Mouse (Mus musculus): ENCODE measurements around the gene Gigyf2.
A peak's percentile ranks its signal among the peaks of the same experiment; 100 is the strongest.

Gigyf2 gene

DNA sequence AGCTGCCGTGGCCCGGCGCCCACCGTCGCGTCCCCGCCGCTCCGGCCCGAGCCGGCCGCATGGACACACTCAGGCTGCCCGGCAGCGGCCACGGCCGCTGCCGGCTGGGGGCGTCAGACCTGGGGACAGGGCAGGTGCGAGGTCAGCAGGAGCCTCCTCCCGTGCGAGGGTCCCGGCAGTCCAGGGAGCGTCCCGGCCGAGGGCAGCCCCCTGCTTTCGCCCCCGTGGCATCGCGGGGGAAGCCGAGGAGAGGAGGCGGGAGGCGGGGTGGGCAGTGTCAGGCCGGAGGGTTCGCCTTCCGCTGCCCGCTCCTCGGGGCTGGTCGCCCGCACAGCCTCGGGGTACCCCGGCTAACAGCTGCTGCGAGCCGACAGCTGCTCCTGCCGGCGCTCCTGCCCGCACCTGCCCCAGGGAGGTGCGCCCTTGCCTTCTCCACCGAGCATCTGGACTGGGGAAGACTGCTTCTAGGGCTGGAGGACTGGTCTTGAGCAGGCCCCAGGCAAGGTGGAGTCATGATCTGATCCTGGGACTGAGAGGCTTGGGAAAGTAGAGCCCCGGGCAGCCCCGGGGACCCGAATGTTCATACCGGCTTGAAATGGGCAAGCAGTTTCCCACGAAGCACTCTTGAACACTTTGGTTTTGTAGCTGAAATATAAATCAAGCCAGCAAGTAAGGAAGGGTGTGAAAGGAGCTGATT is 515 bp downstream of the Gigyf2 start:
- peak overlapping the region; percentile 99 for H3K4me3 ChIP-seq (replicated peaks; ENCODE audit: low read length)
- no peaks in the 10 kb centered on the region for H3K27me3 ChIP-seq (ENCODE audit: insufficient read depth, low read length)
- H3K4me1 ChIP-seq (replicated peaks; ENCODE audit: low read depth, low read length): peaks cover 50% of the 10 kb centered on the region
- H3K36me3 ChIP-seq (ENCODE audit: insufficient read depth, low read length): peaks cover 15% of the 10 kb centered on the region
- TF ChIP-seq POU5F1 (IDR thresholded peaks at IDR 0.05; ENCODE audit: borderline replicate concordance, low read length) (no peak), CTCF (conservative IDR thresholded peaks at IDR 0.05; ENCODE audit: low read length) (no peak), NANOG (IDR thresholded peaks at IDR 0.05; ENCODE audit: borderline replicate concordance, low read length) (no peak)
- no peaks in the 10 kb centered on the region for H3K9me3 ChIP-seq (ENCODE audit: low read length)

DNA sequence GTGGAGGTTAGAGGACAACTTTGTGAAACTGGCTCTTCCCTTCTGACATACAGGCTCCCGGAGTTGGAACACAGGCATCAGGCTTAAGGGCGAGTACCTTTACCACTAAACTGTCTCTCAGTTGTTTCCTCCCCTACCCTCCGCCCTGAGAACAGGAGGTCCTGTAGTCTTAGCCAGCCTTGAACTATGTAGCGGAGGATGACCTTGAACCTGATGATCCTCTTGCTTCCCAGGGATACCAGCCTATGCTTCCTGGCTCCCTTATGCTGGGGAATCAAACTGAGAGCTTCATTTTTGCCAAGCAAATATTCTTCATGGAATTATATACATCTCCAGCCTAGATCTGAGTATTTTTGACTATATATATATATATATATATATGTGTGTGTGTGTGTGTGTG is 5.0 kb downstream of the Gigyf2 start:
- Histone ChIP-seq H3K36me3 (ENCODE audit: insufficient read depth, low read length) (peaks cover 55% of the 10 kb centered on the region), H3K9me3 (ENCODE audit: low read length) (no peaks in the 10 kb centered on the region), H3K4me3 (replicated peaks; ENCODE audit: low read length) (0 out of 2 replicates have a peak overlapping the region, but pooled peaks have one; percentile 4), H3K4me1 (replicated peaks; ENCODE audit: low read depth, low read length) (peaks cover 64% of the 10 kb centered on the region), H3K27me3 (ENCODE audit: insufficient read depth, low read length) (no peaks in the 10 kb centered on the region)
- no peak for TF ChIP-seq CTCF (conservative IDR thresholded peaks at IDR 0.05; ENCODE audit: low read length)
- TF ChIP-seq NANOG (IDR thresholded peaks at IDR 0.05; ENCODE audit: borderline replicate concordance, low read length): no peak
- TF ChIP-seq POU5F1 (IDR thresholded peaks at IDR 0.05; ENCODE audit: borderline replicate concordance, low read length): no peak

DNA sequence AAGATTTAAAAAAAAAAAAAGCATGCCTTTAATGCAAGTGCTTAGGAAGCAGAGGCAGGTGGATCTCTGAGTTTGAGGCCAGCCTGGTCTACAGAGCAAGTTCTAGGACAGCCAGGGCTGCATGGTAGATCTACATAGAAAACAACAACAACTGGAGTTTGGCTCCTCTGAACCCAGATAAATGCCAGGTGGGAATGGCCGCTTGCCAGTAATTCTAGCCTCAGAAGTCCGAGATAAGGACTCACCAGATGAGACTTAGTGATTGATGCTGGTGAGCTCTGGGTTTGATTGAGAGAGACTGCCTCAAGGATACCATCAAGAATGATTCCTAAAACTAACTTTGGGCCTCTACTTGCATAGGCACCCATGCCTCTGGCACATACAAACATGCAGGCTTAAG is 23.8 kb downstream of the Gigyf2 start:
- H3K4me3 ChIP-seq (replicated peaks; ENCODE audit: low read length): no peak overlapping the region
- H3K27me3 ChIP-seq (ENCODE audit: insufficient read depth, low read length): no peaks in the 10 kb centered on the region
- peaks cover 33% of the 10 kb centered on the region for H3K4me1 ChIP-seq (replicated peaks; ENCODE audit: low read depth, low read length)
- no peaks in the 10 kb centered on the region for H3K9me3 ChIP-seq (ENCODE audit: low read length)
- H3K36me3 ChIP-seq (ENCODE audit: insufficient read depth, low read length): peaks cover 57% of the 10 kb centered on the region
- TF ChIP-seq NANOG (IDR thresholded peaks at IDR 0.05; ENCODE audit: borderline replicate concordance, low read length) (no peak), CTCF (conservative IDR thresholded peaks at IDR 0.05; ENCODE audit: low read length) (no peak), POU5F1 (IDR thresholded peaks at IDR 0.05; ENCODE audit: borderline replicate concordance, low read length) (no peak)

DNA sequence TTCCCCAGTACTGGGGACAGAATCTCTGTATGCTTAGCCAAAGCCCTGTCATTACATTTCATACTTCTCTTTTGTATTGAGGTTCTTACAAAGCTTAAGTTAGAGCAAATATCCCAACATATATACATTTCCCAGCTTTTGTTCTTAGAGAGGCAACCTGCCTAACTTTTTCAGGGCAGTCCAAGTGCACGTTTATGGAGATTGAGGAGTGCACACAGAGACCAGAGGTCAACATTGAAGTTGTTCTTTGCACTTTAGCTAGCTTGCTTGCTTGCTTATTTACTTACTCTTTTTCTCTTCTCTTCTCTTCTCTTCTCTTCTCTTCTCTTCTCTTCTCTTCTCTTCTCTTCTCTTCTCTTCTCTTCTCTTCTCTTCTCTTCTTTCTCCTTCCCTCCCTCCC is 33.5 kb downstream of the Gigyf2 start:
- peaks cover 35% of the 10 kb centered on the region for H3K36me3 ChIP-seq (ENCODE audit: insufficient read depth, low read length)
- peaks cover 13% of the 10 kb centered on the region for H3K4me1 ChIP-seq (replicated peaks; ENCODE audit: low read depth, low read length)
- no peak overlapping the region for H3K4me3 ChIP-seq (replicated peaks; ENCODE audit: low read length)
- TF ChIP-seq CTCF (conservative IDR thresholded peaks at IDR 0.05; ENCODE audit: low read length): no peak
- no peak for TF ChIP-seq POU5F1 (IDR thresholded peaks at IDR 0.05; ENCODE audit: borderline replicate concordance, low read length)
- no peak for TF ChIP-seq NANOG (IDR thresholded peaks at IDR 0.05; ENCODE audit: borderline replicate concordance, low read length)
- H3K9me3 ChIP-seq (ENCODE audit: low read length): no peaks in the 10 kb centered on the region
- no peaks in the 10 kb centered on the region for H3K27me3 ChIP-seq (ENCODE audit: insufficient read depth, low read length)

- H3K9me3 ChIP-seq (ENCODE audit: low read length): no peaks in the 10 kb centered on the region
- no peak overlapping the region for H3K4me3 ChIP-seq (replicated peaks; ENCODE audit: low read length)
- H3K4me1 ChIP-seq (replicated peaks; ENCODE audit: low read depth, low read length): peaks cover 36% of the 10 kb centered on the region
- no peaks in the 10 kb centered on the region for H3K27me3 ChIP-seq (ENCODE audit: insufficient read depth, low read length)
- no peak for TF ChIP-seq POU5F1 (IDR thresholded peaks at IDR 0.05; ENCODE audit: borderline replicate concordance, low read length)
- TF ChIP-seq NANOG (IDR thresholded peaks at IDR 0.05; ENCODE audit: borderline replicate concordance, low read length): no peak
- no peak for TF ChIP-seq CTCF (conservative IDR thresholded peaks at IDR 0.05; ENCODE audit: low read length)
- peaks cover 78% of the 10 kb centered on the region for H3K36me3 ChIP-seq (ENCODE audit: insufficient read depth, low read length)
These were observed 51.3 kb downstream of the Gigyf2 start for GRCm38 (mm10) chr1:87378024-87378560.

DNA sequence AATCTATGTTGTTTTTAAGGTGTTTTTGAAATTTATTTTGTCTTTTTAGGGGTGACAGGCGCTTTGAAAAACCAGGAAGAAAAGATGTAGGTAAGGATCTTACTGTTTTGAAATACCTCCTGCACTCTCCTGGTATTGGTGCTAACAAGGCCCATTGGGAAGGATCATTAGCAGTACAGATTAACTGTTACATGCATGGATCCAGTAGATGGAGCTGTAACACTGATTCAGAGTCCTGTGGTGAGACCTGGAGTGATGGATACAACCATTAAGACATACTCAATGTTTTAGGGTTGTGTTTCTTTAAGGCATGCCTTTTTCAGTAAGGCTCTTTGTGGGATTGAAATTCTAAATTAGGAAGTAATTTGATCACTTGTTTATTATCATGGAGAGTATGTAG is 53.1 kb downstream of the Gigyf2 start:
- H3K4me1 ChIP-seq (replicated peaks; ENCODE audit: low read depth, low read length): peaks cover 36% of the 10 kb centered on the region
- H3K9me3 ChIP-seq (ENCODE audit: low read length): no peaks in the 10 kb centered on the region
- H3K4me3 ChIP-seq (replicated peaks; ENCODE audit: low read length): no peak overlapping the region
- no peaks in the 10 kb centered on the region for H3K27me3 ChIP-seq (ENCODE audit: insufficient read depth, low read length)
- TF ChIP-seq CTCF (conservative IDR thresholded peaks at IDR 0.05; ENCODE audit: low read length) (peak; percentile 22; the same call in 1 of the 2 replicates), NANOG (IDR thresholded peaks at IDR 0.05; ENCODE audit: borderline replicate concordance, low read length) (no peak)
- H3K36me3 ChIP-seq (ENCODE audit: insufficient read depth, low read length): peaks cover 66% of the 10 kb centered on the region

DNA sequence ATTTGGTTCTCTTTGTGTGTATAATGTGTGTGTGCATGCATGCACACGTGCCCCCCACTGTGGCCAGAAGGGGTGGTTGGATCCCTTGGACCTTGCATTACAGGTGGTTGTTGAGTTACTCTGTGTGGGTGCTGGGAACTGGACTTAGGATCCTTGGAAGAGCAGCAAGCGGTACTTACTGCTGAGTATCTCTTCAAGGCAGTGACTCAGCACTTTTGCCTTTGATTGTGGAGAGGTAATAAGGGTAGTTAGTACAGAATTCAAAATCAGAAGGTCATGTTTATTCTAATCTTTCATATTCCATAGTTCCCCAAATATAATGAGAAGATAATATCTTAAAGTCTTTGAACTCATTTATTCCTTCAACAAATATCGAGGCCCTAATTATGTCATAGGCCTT is 54.4 kb downstream of the Gigyf2 start:
- no peak for TF ChIP-seq POU5F1 (IDR thresholded peaks at IDR 0.05; ENCODE audit: borderline replicate concordance, low read length)
- H3K4me3 ChIP-seq (replicated peaks; ENCODE audit: low read length): no peak overlapping the region
- H3K36me3 ChIP-seq (ENCODE audit: insufficient read depth, low read length): peaks cover 58% of the 10 kb centered on the region
- no peaks in the 10 kb centered on the region for H3K9me3 ChIP-seq (ENCODE audit: low read length)
- H3K27me3 ChIP-seq (ENCODE audit: insufficient read depth, low read length): no peaks in the 10 kb centered on the region
- peaks cover 36% of the 10 kb centered on the region for H3K4me1 ChIP-seq (replicated peaks; ENCODE audit: low read depth, low read length)

GRCm38 (mm10) chr1:87386436-87387092 is 59.8 kb downstream of the Gigyf2 start:
- Histone ChIP-seq H3K9me3 (ENCODE audit: low read length) (no peaks in the 10 kb centered on the region), H3K36me3 (ENCODE audit: insufficient read depth, low read length) (peaks cover 58% of the 10 kb centered on the region), H3K27me3 (ENCODE audit: insufficient read depth, low read length) (no peaks in the 10 kb centered on the region), H3K4me1 (replicated peaks; ENCODE audit: low read depth, low read length) (no peaks in the 10 kb centered on the region), H3K4me3 (replicated peaks; ENCODE audit: low read length) (no peak overlapping the region)
- TF ChIP-seq NANOG (IDR thresholded peaks at IDR 0.05; ENCODE audit: borderline replicate concordance, low read length): no peak
- no peak for TF ChIP-seq POU5F1 (IDR thresholded peaks at IDR 0.05; ENCODE audit: borderline replicate concordance, low read length)
- TF ChIP-seq CTCF (conservative IDR thresholded peaks at IDR 0.05; ENCODE audit: low read length): no peak
